Mouse (Mus musculus): Measurements from ENCODE around the gene Ttc23l. TPM values are rescaled to one million over a fixed set of nuclear protein-coding genes. Genes with fewer than 3 reads are reported as not detected.
"Not testable (repeated sequence)": the region's sequence is repeated elsewhere in the genome, so short reads cannot be mapped to it uniquely, and the experiment has no call there.

Ttc23l gene
- total RNA-seq, 2 experiments from 2014 or later = not detected

GRCm38 (mm10) chr15:10531352-10531751, 27.1 kb downstream of the Ttc23l start:
- DNase-seq = no peak

GRCm38 (mm10) chr15:10525896-10526295, 32.6 kb downstream of the Ttc23l start:
- DNase-seq = no peak
- intact Hi-C loops (cut with DNase I; ENCODE audit: low total_unique reads) = no loop called here

More at GRCm38 (mm10) chr15:10531352-10531751, 27.1 kb downstream of the Ttc23l start:
- intact Hi-C loops (cut with DNase I; ENCODE audit: low total_unique reads) = no loop called here

GRCm38 (mm10) chr15:10515166-10515565, 43.3 kb downstream of the Ttc23l start:
- intact Hi-C loops (cut with DNase I; ENCODE audit: low total_unique reads) = no loop called here
- no peak for DNase-seq

- peak; percentile 62 for DNase-seq
- intact Hi-C loops (cut with DNase I; ENCODE audit: low total_unique reads) = loop anchor here (10.0 kb wide), 2 partner anchors 209 to 369 kb away; partner anchors contain the start of gene Rai14
These were observed 52.4 kb downstream of the Ttc23l start for GRCm38 (mm10) chr15:10506099-10506498.

- intact Hi-C loops (cut with DNase I; ENCODE audit: low total_unique reads) = loop anchor here (10.0 kb wide), 2 partner anchors 214 to 374 kb away; partner anchors contain the start of gene Rai14
- DNase-seq = peak; percentile 51
These were observed 57.4 kb downstream of the Ttc23l start for GRCm38 (mm10) chr15:10500838-10501719.

- intact Hi-C loops (cut with DNase I; ENCODE audit: low total_unique reads) = loop anchor here (10.0 kb wide), 2 partner anchors 215 to 375 kb away; partner anchors contain the start of gene Rai14
- DNase-seq = no peak
These were observed 58.4 kb downstream of the Ttc23l start for GRCm38 (mm10) chr15:10500035-10500434.

GRCm38 (mm10) chr15:10499593-10499992, 58.9 kb downstream of the Ttc23l start:
- DNase-seq = no peak
- intact Hi-C loops (cut with DNase I; ENCODE audit: low total_unique reads) = no loop called here

GRCm38 (mm10) chr15:10496696-10497095, 61.8 kb downstream of the Ttc23l start:
- DNase-seq; intact Hi-C loops (cut with DNase I; ENCODE audit: low total_unique reads): not testable (repeated sequence)

- intact Hi-C loops (cut with DNase I; ENCODE audit: low total_unique reads) = no loop called here
- no peak for DNase-seq
These were observed 62.5 kb downstream of the Ttc23l start for GRCm38 (mm10) chr15:10495944-10496343.

GRCm38 (mm10) chr15:10490101-10490500, 68.4 kb downstream of the Ttc23l start:
- intact Hi-C loops (cut with DNase I; ENCODE audit: low total_unique reads) = no loop called here
- no peak for DNase-seq

- intact Hi-C loops (cut with DNase I; ENCODE audit: low total_unique reads) = no loop called here
These were observed 71.2 kb downstream of the Ttc23l start for GRCm38 (mm10) chr15:10487246-10487645.

GRCm38 (mm10) chr15:10486365-10486839, 72.1 kb downstream of the Ttc23l start:
- intact Hi-C loops (cut with DNase I; ENCODE audit: low total_unique reads) = no loop called here
- DNase-seq = no peak

More at GRCm38 (mm10) chr15:10487246-10487645, 71.2 kb downstream of the Ttc23l start:
- DNase-seq = no peak

- DNase-seq = peak; percentile 93
- intact Hi-C loops (cut with DNase I; ENCODE audit: low total_unique reads) = no loop called here
These were observed 72.7 kb downstream of the Ttc23l start, which contains the start of the genes Brix1 and Rad1 for GRCm38 (mm10) chr15:10485484-10486364. TSS of gene Brix1 (minus strand) at chr15:10485947. TSS of gene Rad1 (plus strand) at chr15:10486018.

GRCm38 (mm10) chr15:10470941-10471340, 87.5 kb downstream of the Ttc23l start:
- no peak for DNase-seq
- intact Hi-C loops (cut with DNase I; ENCODE audit: low total_unique reads) = no loop called here

- intact Hi-C loops (cut with DNase I; ENCODE audit: low total_unique reads) = no loop called here
- DNase-seq = peak; percentile 91
These were observed 88.2 kb downstream of the Ttc23l start, which contains the start of gene Dnajc21 for GRCm38 (mm10) chr15:10470151-10470831. TSS of gene Dnajc21 (minus strand) at chr15:10470516.

- intact Hi-C loops (cut with DNase I; ENCODE audit: low total_unique reads) = no loop called here
- DNase-seq = no peak
These were observed 88.8 kb downstream of the Ttc23l start for GRCm38 (mm10) chr15:10469641-10470150.

GRCm38 (mm10) chr15:10468761-10469160, 89.7 kb downstream of the Ttc23l start:
- DNase-seq = no peak
- intact Hi-C loops (cut with DNase I; ENCODE audit: low total_unique reads) = no loop called here

GRCm38 (mm10) chr15:10464678-10465077, 93.8 kb downstream of the Ttc23l start:
- intact Hi-C loops (cut with DNase I; ENCODE audit: low total_unique reads) = no loop called here
- DNase-seq = no peak

GRCm38 (mm10) chr15:10463555-10463954, 94.9 kb downstream of the Ttc23l start:
- no peak for DNase-seq
- intact Hi-C loops (cut with DNase I; ENCODE audit: low total_unique reads) = no loop called here

Measured in gastrocnemius, postnatal 14 days (tissue).